Mouse (Mus musculus) midbrain, embryonic 13.5 days (tissue): ENCODE measurements around the gene Kcnma1. TPM values are rescaled to one million over a fixed set of nuclear protein-coding genes. Genes with fewer than 3 reads are reported as not detected.

Experiments
- ATAC-seq: fragments of 200-750 bp; cut with Nextera tagmentation; 2 replicates; pipeline ENCODE4 v1.8.0; 2017; ENCODE audit warnings: mild to moderate bottlenecking, moderate TSS enrichment, moderate library complexity
- H3K27ac ChIP-seq: fragments of 300-500 bp; sonication (generic); 2 replicates; pipeline ENCODE4 v1.5.1; 2015; ENCODE audit warnings: inconsistent platforms, mild to moderate bottlenecking, moderate library complexity
- H3K27me3 ChIP-seq: fragments of 300-500 bp; sonication (generic); 2 replicates; pipeline ENCODE4 v1.6.1; 2015; ENCODE audit warnings: mild to moderate bottlenecking, inconsistent platforms
- H3K36me3 ChIP-seq: fragments of 300-500 bp; sonication (generic); 2 replicates; pipeline ENCODE4 v1.6.1; 2015; ENCODE audit warnings: mild to moderate bottlenecking, inconsistent platforms
- H3K4me1 ChIP-seq: fragments of 300-500 bp; sonication (generic); replicated peaks from 2 replicates; pipeline ENCODE4 v1.6.1; 2015; ENCODE audit warnings: inconsistent platforms
- H3K4me2 ChIP-seq: fragments of 300-500 bp; sonication (generic); replicated peaks from 2 replicates; pipeline ENCODE4 v1.6.1; 2015; ENCODE audit warnings: moderate library complexity, mild to moderate bottlenecking, inconsistent platforms
- H3K4me3 ChIP-seq: fragments of 300-500 bp; sonication (generic); replicated peaks from 2 replicates; pipeline ENCODE4 v1.5.1; 2015; ENCODE audit warnings: mild to moderate bottlenecking, inconsistent platforms
- H3K9ac ChIP-seq: fragments of 300-500 bp; sonication (generic); replicated peaks from 2 replicates; pipeline ENCODE4 v1.6.1; 2015; ENCODE audit warnings: mild to moderate bottlenecking, inconsistent platforms
- H3K9me3 ChIP-seq: fragments of 300-500 bp; sonication (generic); 2 replicates; pipeline ENCODE4 v1.6.1; 2016; ENCODE audit warnings: mild to moderate bottlenecking, inconsistent platforms
- WGBS: fragments of 180-500 bp; shearing (Covaris S2); methylation state at CpG from one replicate; pipeline ENCODE4 v1.1.7; 2015; 5-methylcytosine and 5-hydroxymethylcytosine counted together
- polyA plus RNA-seq: library from polyadenylated mRNA; unstranded; fragments of >200 nt; fragmentation: Nextera tagmentation; extraction: Ambion mirVana; gene quantifications from 2 replicates; pipeline ENCODE4 v1.2.1, GENCODE M21; 2015

The Kcnma1 gene
- polyA plus RNA-seq, 1 experiment from 2014 or later: 8.1 TPM

DNA sequence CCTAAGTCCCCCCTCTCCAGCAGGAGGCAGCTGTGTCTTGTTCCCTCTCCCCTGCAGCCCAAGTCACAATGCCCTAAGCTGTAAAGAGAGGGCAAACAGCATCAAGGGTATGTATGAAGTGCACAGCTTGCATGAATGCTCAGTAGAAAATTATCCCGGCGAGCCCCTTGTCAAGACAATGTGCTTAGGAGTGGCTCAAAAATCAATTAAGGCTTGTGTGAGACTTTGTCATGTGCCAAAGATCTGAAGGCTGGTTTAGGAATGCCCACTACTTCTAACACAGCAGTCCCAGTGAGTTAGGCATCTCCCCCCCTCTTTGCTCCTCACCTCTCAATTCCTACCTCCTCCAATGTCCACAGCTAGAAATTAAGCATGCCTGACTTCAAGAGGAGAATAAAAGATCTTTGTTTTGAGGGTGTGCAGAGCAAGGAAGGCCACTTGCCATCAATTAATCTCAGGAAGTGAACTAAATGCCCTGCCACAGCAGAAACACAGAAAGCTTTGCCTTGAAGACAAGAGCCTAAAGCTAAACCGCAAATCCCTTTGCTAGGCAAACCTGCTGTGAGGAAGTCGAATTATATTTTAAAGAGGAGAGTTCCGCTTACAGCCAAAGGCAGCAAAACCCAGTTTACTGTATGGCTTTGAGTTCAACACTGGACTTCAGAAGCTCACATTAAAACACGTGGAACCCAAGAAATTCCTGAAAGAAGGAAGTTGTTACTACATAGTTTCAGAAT lies 635.8 kb downstream of the Kcnma1 start:
- peaks cover 18% of the 10 kb centered on the region for H3K4me1 ChIP-seq
- H3K9me3 ChIP-seq: no peaks in the 10 kb centered on the region
- ATAC-seq: peak; percentile 87
- no peak overlapping the region for H3K4me3 ChIP-seq
- H3K27ac ChIP-seq: no peak overlapping the region; the same call in 1 of the 2 replicates
- peaks cover 53% of the 10 kb centered on the region for H3K27me3 ChIP-seq
- no peaks in the 10 kb centered on the region for H3K36me3 ChIP-seq
- no peak overlapping the region for H3K9ac ChIP-seq
- H3K4me2 ChIP-seq: no peak overlapping the region
- 19% methylated on average over 6 of the region's 6 CpGs for WGBS

DNA sequence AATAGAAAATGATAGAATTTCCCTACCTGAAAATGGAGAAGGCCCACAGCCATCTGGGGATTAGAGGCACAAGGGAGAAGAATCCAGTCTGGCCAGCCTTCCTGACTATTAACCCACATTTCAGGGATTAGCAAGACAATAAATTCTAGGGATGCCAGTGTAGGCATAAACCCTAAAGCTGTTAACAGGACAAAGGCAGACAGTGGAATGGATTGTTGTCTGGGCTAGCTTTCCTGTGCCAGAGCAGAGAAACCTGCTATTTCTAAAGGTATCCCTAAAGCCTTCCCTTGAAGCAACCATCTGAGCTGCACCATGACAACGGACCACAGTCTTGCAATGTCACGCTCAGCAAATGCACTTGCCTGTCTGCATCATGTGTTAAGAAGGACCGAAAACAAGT lies 642.3 kb downstream of the Kcnma1 start:
- Histone ChIP-seq H3K27ac (no peak overlapping the region), H3K4me3 (no peak overlapping the region), H3K36me3 (no peaks in the 10 kb centered on the region), H3K9me3 (no peaks in the 10 kb centered on the region), H3K4me1 (peaks cover 5% of the 10 kb centered on the region), H3K9ac (no peak overlapping the region), H3K27me3 (peaks cover 16% of the 10 kb centered on the region), H3K4me2 (no peak overlapping the region)
- WGBS: 51% methylated on average over 3 of the region's 3 CpGs
- ATAC-seq: no peak

DNA sequence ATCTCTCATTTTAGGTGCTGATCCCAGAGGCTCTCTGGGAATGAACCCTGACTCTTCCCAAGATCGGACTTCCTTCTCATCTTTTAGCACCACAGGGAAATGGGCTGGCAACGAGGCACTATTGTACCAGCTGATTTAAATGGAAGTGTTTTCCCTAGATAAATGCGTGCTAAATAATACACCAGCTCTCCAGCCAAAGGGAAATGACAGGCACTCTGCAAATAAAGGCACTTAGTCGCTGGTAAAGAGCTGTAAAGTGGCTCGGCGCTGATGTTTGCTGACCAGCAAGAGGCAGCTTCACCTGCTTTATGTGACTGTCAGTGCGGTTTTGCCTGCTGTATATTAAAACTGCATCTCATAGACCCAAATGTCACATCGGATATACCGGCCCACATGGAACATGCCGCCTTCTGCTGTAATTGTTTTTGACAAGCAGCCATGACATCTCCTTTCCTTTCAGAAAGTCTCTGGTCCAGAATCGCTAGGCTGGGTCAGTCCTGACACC lies 653.7 kb downstream of the Kcnma1 start:
- WGBS: 25% methylated on average over 11 of the region's 11 CpGs
- H3K9ac ChIP-seq: no peak overlapping the region
- no peaks in the 10 kb centered on the region for H3K9me3 ChIP-seq
- H3K4me1 ChIP-seq: peaks cover 23% of the 10 kb centered on the region
- ATAC-seq: peak; percentile 37
- no peak overlapping the region for H3K27ac ChIP-seq
- no peak overlapping the region for H3K4me3 ChIP-seq
- 0 out of 2 replicates have a peak overlapping the region, but pooled peaks have one; percentile 14 for H3K4me2 ChIP-seq
- 0 out of 2 replicates have a peak, but pooled peaks cover 5% of the 10 kb centered on the region for H3K27me3 ChIP-seq
- no peaks in the 10 kb centered on the region for H3K36me3 ChIP-seq

DNA sequence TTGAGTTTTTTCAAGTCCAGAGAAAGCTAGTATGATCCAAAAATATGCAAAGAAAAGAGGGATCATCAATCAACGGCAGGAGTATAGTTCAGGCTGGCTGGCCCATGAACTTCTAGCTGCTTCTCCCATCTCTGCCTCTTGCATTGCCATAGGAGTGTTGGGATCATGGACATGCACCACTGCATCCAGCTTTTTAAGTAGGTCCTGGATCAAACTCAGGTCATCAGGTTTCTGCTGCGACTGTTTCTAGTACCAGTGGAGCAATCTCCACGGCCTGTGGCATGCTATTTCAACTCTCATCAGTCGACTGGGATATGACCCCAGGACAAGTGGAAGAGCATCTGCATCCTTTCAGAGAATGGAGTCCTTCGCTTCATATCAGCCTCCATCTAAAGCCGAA lies 655.5 kb downstream of the Kcnma1 start:
- no peak overlapping the region for H3K4me2 ChIP-seq
- H3K4me3 ChIP-seq: no peak overlapping the region
- ATAC-seq: no peak
- no peak overlapping the region for H3K9ac ChIP-seq
- H3K27me3 ChIP-seq: 0 out of 2 replicates have a peak, but pooled peaks cover 5% of the 10 kb centered on the region
- peaks cover 23% of the 10 kb centered on the region for H3K4me1 ChIP-seq
- WGBS: 93% methylated on average over 6 of the region's 6 CpGs
- H3K27ac ChIP-seq: no peak overlapping the region
- no peaks in the 10 kb centered on the region for H3K9me3 ChIP-seq
- no peaks in the 10 kb centered on the region for H3K36me3 ChIP-seq

DNA sequence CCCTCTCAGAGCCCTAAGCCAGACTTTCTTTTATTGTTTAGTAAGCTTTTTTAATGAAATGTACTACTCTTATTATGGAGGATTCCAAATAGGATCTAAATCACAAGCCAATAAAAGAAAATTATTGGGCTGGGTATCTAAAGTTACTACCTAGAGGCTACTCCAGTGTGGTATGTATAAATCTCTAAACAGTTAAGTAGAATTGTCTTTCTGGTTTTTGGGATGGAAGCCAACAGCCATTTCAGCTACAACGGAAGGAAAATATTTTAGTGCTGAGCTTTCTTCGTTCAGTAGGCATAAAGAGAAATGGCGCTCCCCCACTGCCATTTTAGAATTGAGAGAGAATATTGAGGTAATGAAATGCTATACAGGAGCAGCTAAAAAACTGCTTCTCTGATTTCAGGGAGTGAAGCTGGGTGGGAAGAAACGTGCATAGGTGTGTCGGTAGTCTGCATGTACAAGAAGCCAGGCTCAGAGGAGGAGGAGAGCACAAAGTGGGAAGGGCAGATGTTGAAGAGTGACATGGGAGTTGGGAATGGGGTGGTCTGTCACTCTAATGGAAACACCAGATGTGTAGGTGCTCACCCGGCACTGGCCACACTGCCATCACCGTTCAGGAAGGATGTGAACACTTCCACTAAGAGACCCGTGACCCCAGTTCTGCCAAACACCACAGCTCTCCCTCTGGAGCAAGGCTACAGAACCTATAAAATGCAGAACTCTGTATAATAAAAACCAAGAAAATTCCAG lies 656.6 kb downstream of the Kcnma1 start:
- no peak overlapping the region for H3K4me2 ChIP-seq
- no peaks in the 10 kb centered on the region for H3K9me3 ChIP-seq
- H3K27me3 ChIP-seq: 0 out of 2 replicates have a peak, but pooled peaks cover 5% of the 10 kb centered on the region
- H3K4me3 ChIP-seq: no peak overlapping the region
- H3K27ac ChIP-seq: no peak overlapping the region
- no peak for ATAC-seq
- 89% methylated on average over 8 of the region's 8 CpGs for WGBS
- H3K36me3 ChIP-seq: no peaks in the 10 kb centered on the region
- peaks cover 17% of the 10 kb centered on the region for H3K4me1 ChIP-seq
- no peak overlapping the region for H3K9ac ChIP-seq

DNA sequence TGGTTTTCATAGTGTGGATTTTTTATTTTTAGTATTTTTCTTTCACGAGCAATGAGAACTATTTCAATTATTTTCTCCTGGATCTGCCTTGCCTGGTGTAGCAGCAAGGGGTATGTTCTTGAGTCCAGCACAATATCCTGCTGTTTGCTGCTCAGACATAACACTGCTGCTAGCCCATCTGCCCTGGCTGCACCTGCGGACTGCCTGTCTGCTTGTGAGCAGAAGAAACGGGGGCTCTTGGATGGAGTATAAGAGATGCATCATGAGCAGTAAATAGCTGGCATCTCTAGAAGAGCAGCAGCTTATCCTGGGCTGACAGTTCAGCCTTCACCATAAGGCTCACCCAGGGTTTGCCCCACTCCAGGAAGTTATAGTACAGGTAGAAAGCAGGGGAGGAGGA lies 687.5 kb downstream of the Kcnma1 start:
- no peak for ATAC-seq
- no peak overlapping the region for H3K4me2 ChIP-seq
- no peaks in the 10 kb centered on the region for H3K4me1 ChIP-seq
- no peaks in the 10 kb centered on the region for H3K27me3 ChIP-seq
- H3K9me3 ChIP-seq: no peaks in the 10 kb centered on the region
- H3K27ac ChIP-seq: no peak overlapping the region
- no peaks in the 10 kb centered on the region for H3K36me3 ChIP-seq
- no peak overlapping the region for H3K9ac ChIP-seq
- WGBS: 80% methylated on average over 3 of the region's 3 CpGs
- no peak overlapping the region for H3K4me3 ChIP-seq

DNA sequence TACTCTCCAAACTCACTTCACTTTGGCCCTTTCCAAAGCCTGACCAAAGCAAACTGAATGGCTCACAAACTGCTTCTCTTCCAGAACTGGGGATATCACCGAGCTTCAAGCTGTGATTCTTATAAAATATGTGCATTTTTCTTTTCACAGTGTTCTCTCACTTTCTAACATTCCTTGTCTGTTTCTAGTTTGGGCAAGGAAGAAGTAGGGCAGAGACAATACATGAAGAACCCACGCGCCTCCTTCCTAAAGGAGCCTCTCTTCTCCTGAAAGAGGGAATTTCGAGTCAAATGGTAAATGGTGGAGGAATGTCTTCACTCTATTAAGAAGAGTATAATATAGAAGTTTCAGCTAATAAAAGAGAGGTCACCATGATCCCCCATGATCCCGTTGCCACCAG lies 709.0 kb downstream of the Kcnma1 start:
- Histone ChIP-seq H3K27ac (no peak overlapping the region), H3K4me1 (peaks cover 3% of the 10 kb centered on the region; the same call in 1 of the 2 replicates), H3K4me2 (no peak overlapping the region), H3K9me3 (no peaks in the 10 kb centered on the region), H3K9ac (no peak overlapping the region), H3K27me3 (no peaks in the 10 kb centered on the region), H3K4me3 (no peak overlapping the region), H3K36me3 (no peaks in the 10 kb centered on the region)
- ATAC-seq: no peak
- WGBS: 83% methylated on average over 5 of the region's 5 CpGs

DNA sequence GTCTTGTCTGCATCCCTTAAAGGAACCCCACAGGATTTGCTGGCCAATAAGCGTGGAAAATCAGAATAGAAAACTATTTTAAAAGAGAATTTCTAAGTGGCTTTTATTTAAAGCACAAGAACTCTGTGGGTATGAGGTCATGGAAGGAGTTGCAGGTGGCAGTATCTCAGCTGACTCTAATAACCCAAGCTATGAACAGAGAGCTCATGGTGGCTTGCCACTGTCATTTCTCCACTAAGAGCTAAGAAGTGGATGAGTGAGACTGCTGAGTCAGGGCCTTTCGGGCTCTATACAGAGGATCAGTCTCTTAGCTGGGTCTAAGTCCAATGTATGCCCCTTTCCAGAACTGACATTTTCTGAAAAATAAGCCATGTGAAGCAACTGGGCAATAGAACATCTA lies 713.8 kb downstream of the Kcnma1 start:
- Histone ChIP-seq H3K9me3 (no peaks in the 10 kb centered on the region), H3K27ac (no peak overlapping the region), H3K4me3 (no peak overlapping the region), H3K4me2 (no peak overlapping the region), H3K27me3 (no peaks in the 10 kb centered on the region), H3K9ac (no peak overlapping the region), H3K4me1 (peaks cover 3% of the 10 kb centered on the region; the same call in 1 of the 2 replicates), H3K36me3 (no peaks in the 10 kb centered on the region)
- WGBS: 88% methylated on average over 2 of the region's 2 CpGs
- ATAC-seq: no peak

DNA sequence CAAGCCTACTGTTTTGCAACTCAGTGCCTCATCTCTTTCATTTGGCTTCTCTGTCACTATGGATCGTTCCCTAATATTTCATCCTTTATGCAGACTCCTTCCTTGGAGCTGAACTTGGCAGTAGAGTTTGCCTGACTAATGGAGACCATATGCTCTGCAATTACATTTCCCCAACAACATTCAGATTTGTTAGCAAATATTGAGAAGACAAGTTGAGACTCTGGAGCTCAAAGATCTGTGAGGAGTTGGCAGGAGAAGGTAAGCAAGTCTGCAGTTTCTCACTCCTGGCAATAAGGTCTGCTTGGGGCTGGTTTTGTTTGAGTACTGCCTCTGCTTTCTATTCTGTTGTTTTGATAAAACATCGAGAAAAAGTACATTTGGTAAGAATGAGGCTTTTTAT lies 723.7 kb downstream of the Kcnma1 start:
- H3K9me3 ChIP-seq: no peaks in the 10 kb centered on the region
- H3K9ac ChIP-seq: no peak overlapping the region
- no peaks in the 10 kb centered on the region for H3K27me3 ChIP-seq
- H3K4me3 ChIP-seq: no peak overlapping the region
- no peak overlapping the region for H3K27ac ChIP-seq
- H3K4me1 ChIP-seq: no peaks in the 10 kb centered on the region
- ATAC-seq: no peak
- H3K4me2 ChIP-seq: no peak overlapping the region
- WGBS: 92% methylated on average over 2 of the region's 2 CpGs
- H3K36me3 ChIP-seq: no peaks in the 10 kb centered on the region

DNA sequence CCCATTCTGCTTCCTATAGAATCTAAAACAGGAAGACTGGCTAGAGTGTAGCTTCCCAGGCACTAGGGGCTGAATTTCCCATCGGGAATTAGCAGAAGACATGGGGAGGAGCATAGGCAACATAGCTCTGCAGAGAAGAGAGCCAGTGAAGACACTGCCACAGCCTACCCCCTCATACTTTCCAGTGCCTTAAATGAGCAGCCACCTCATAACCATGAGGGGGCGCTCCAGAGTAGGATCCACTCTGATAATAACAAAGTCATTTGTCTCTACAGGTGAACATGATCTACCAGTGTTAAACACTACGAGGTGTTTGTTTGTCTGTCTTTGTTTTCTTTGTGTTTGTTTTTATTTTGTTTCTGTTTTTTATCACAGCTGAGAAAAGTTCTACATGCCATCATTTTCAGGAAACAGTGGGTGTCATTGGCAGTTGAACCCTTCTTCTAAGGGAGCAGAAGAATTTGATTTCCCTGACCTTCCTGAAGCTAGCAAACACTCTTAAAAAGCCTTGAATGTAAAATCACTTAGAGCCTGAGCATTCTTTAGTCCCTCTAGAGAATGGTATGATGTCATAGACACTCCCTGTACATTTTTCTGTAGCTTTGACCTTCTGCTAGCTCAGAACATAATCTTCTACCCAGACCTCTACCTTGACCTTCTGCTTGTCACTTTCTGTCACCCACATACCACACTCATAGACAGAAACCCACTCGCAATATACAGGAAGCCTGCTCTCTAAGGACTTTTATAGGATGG lies 747.6 kb downstream of the Kcnma1 start:
- 57% methylated on average over 4 of the region's 4 CpGs for WGBS
- H3K4me2 ChIP-seq: no peak overlapping the region
- H3K27ac ChIP-seq: no peak overlapping the region

DNA sequence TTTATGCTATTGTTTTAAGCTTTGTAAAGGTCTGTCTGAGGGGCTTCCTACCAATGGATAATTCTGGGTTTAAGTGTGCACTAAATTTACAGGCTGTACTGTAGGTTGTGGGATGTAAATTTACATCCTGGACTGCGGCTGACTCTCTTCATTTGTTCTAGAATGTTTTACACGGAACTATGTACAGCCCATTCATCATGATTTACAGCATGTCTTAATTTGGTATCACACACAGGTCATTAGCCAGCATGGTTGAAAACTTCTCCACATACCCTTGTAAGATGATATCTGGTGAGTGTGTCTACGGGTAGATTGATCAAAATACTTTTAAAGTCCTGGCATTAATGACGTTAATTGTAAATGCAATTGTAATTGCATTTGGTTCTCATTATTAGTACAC lies 761.1 kb downstream of the Kcnma1 start:
- WGBS: 92% methylated on average over 4 of the region's 4 CpGs

More for the DNA sequence above, 747.6 kb downstream of the Kcnma1 start:
- no peaks in the 10 kb centered on the region for H3K27me3 ChIP-seq
- H3K4me1 ChIP-seq: no peaks in the 10 kb centered on the region
- ATAC-seq: no peak
- no peak overlapping the region for H3K9ac ChIP-seq
- no peaks in the 10 kb centered on the region for H3K36me3 ChIP-seq
- no peaks in the 10 kb centered on the region for H3K9me3 ChIP-seq
- H3K4me3 ChIP-seq: no peak overlapping the region

DNA sequence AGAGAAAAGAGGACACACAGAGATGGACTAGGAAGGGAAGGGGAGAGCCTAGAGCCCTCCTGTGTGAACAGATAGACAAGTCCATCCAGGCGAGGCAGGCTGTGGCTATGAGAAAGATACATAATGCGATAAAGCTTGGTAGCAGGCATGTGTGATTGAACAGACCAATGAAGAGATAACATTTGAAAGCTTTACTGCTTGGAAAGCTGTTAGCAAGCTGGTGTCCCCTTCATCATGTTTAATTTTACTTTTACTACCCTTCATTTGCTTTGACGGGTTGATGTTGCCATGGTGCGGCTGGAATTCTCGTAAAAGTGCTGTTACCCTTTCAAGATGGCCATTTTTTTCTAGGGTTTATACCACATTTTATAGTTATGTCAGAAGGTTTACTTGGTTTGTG lies 769.8 kb downstream of the Kcnma1 start:
- no peak for ATAC-seq
- Histone ChIP-seq H3K36me3 (no peaks in the 10 kb centered on the region), H3K9me3 (no peaks in the 10 kb centered on the region), H3K27ac (no peak overlapping the region), H3K4me3 (no peak overlapping the region), H3K4me1 (no peaks in the 10 kb centered on the region), H3K9ac (no peak overlapping the region), H3K4me2 (no peak overlapping the region), H3K27me3 (no peaks in the 10 kb centered on the region)
- 85% methylated on average over 5 of the region's 5 CpGs for WGBS

More for the DNA sequence above, 761.1 kb downstream of the Kcnma1 start:
- Histone ChIP-seq H3K4me1 (no peaks in the 10 kb centered on the region), H3K27me3 (no peaks in the 10 kb centered on the region), H3K36me3 (no peaks in the 10 kb centered on the region), H3K9ac (no peak overlapping the region), H3K4me3 (no peak overlapping the region), H3K9me3 (no peaks in the 10 kb centered on the region), H3K27ac (no peak overlapping the region), H3K4me2 (no peak overlapping the region)
- ATAC-seq: no peak
